Mouse (Mus musculus) embryonic facial prominence, embryonic 15.5 days (tissue): ENCODE data around the gene Rasd1. TPM values are rescaled to one million over a fixed set of nuclear protein-coding genes. Genes with fewer than 3 reads are reported as not detected.

Experiments used
- ATAC-seq: fragments of 200-750 bp; cut with Nextera tagmentation; 2 replicates; pipeline ENCODE4 v1.8.0; 2017; ENCODE audit warnings: low read depth, moderate TSS enrichment; ENCODE audit not compliant: insufficient number of reproducible peaks, low FRiP score, low TSS enrichment
- H3K27ac ChIP-seq: fragments of 300-500 bp; sonication (generic); replicated peaks from 2 replicates; pipeline ENCODE4 v1.5.1; 2015; ENCODE audit warnings: mild to moderate bottlenecking, inconsistent platforms
- H3K27me3 ChIP-seq: fragments of 300-500 bp; sonication (generic); 2 replicates; pipeline ENCODE4 v1.6.1; 2015; ENCODE audit warnings: inconsistent platforms
- H3K36me3 ChIP-seq: fragments of 300-500 bp; sonication (generic); 2 replicates; pipeline ENCODE4 v1.6.1; 2015; ENCODE audit warnings: mild to moderate bottlenecking, inconsistent platforms
- H3K4me1 ChIP-seq: fragments of 300-500 bp; sonication (generic); 2 replicates; pipeline ENCODE4 v1.6.1; 2015; ENCODE audit warnings: inconsistent platforms
- H3K4me2 ChIP-seq: fragments of 300-500 bp; sonication (generic); replicated peaks from 2 replicates; pipeline ENCODE4 v1.6.1; 2015; ENCODE audit warnings: mild to moderate bottlenecking, inconsistent platforms
- H3K4me3 ChIP-seq: fragments of 300-500 bp; sonication (generic); replicated peaks from 2 replicates; pipeline ENCODE4 v1.5.1; 2015; ENCODE audit warnings: mild to moderate bottlenecking, inconsistent platforms
- H3K9ac ChIP-seq: fragments of 300-500 bp; sonication (generic); 2 replicates; pipeline ENCODE4 v1.6.1; 2015; ENCODE audit warnings: inconsistent platforms
- H3K9me3 ChIP-seq: fragments of 300-500 bp; sonication (generic); replicated peaks from 2 replicates; pipeline ENCODE4 v1.6.1; 2016; ENCODE audit warnings: inconsistent platforms
- WGBS: fragments of 180-500 bp; shearing (Covaris S2); methylation state at CpG from one replicate; pipeline ENCODE4 v1.1.7; 2015; 5-methylcytosine and 5-hydroxymethylcytosine counted together
- polyA plus RNA-seq: library from polyadenylated mRNA; unstranded; fragments of >200 nt; fragmentation: Nextera tagmentation; extraction: Ambion mirVana; gene quantifications from 2 replicates; pipeline ENCODE4 v1.2.1, GENCODE M21; 2015

Rasd1 gene
- polyA plus RNA-seq, result 3.1 and 3.4 TPM in 2 replicates

DNA sequence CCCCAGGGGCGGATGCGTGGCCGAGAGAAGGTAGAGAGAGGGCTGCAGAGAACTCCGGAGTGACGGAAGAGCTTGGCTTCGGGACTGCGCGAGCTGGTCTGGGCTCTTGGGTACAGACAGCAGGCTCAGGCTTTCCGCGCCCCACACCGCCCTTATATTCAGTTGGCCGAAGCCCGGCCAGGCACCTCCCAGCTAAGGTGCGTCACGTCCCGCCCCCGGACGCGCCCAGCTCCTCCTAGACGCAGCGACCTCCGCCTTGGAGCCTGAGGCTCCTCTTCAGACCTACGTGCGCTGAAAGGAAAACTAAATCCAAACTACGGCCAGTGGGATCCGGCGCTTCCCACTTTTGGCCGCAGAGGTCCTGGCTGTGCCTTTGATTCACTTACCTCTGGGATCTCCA, at the start of gene Rasd1:
Rasd1 (minus strand) TSS at position 127 of the 400 bp plus-strand sequence.
- Histone ChIP-seq H3K4me2 (peak within 1 kb of the TSS; percentile 97), H3K4me1 (peaks cover 43% of the 10 kb centered on the region), H3K4me3 (peak within 1 kb of the TSS; percentile 51), H3K9me3 (no peaks in the 10 kb centered on the region), H3K36me3 (peaks cover 17% of the 10 kb centered on the region), H3K9ac (peak within 1 kb of the TSS; percentile 35), H3K27me3 (peaks cover 28% of the 10 kb centered on the region), H3K27ac (peak within 1 kb of the TSS; percentile 68; the same call in 1 of the 2 replicates)
- WGBS, result 0% methylated on average over 28 of the region's 28 CpGs
- peak; percentile 86 for ATAC-seq

DNA sequence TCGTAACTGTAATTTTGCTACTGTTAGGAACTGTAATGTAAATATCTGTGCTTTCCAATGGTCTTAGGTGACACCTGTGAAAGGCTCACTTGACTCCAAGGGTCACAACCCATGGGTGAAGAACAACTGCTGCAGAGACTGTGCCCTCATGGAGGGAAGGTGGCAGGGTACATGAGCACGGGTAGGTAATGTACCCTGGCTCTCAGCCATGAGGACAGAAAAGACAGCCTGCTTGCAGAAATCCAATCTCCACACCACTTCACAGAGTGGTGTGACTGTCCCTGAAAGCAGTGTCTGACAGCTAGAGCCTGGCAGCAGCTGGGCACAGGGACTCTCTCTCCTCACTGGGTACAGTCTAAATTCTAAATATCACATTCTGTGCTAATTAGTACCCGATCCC, 46.8 kb upstream of the Rasd1 start:
- no peak overlapping the region for H3K27ac ChIP-seq
- H3K4me3 ChIP-seq, result no peak overlapping the region
- H3K4me1 ChIP-seq, result no peaks in the 10 kb centered on the region
- WGBS, result 78% methylated on average over 3 of the region's 3 CpGs
- no peak overlapping the region for H3K9ac ChIP-seq
- H3K9me3 ChIP-seq, result no peaks in the 10 kb centered on the region
- H3K4me2 ChIP-seq, result no peak overlapping the region
- no peaks in the 10 kb centered on the region for H3K27me3 ChIP-seq
- no peaks in the 10 kb centered on the region for H3K36me3 ChIP-seq
- ATAC-seq, result no peak

DNA sequence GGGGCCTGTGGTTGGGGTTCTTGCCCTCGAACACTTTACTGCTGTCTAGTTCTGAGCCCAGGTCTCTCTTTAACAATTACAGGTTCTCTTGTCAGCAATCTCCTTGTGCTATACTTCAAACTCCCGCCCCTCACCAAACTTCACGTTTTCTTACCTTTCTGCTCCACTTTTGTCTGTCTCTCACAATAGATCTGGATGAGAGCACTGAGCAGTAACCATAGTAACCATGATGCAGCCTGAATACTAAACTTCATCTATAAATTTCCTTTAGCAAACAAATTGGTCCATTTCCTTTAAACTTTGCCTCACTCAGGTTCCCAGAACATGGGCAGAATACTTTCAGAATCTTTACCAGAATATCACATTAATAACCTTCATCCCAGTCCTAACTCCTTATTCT, 44.7 kb upstream of the Rasd1 start:
- H3K36me3 ChIP-seq, result no peaks in the 10 kb centered on the region
- no peak overlapping the region for H3K9ac ChIP-seq
- H3K27ac ChIP-seq, result no peak overlapping the region
- H3K4me1 ChIP-seq, result no peaks in the 10 kb centered on the region
- ATAC-seq, result no peak
- H3K9me3 ChIP-seq, result no peaks in the 10 kb centered on the region
- WGBS, result 66% methylated on average over 3 of the region's 3 CpGs
- H3K4me2 ChIP-seq, result no peak overlapping the region
- no peaks in the 10 kb centered on the region for H3K27me3 ChIP-seq
- H3K4me3 ChIP-seq, result no peak overlapping the region

DNA sequence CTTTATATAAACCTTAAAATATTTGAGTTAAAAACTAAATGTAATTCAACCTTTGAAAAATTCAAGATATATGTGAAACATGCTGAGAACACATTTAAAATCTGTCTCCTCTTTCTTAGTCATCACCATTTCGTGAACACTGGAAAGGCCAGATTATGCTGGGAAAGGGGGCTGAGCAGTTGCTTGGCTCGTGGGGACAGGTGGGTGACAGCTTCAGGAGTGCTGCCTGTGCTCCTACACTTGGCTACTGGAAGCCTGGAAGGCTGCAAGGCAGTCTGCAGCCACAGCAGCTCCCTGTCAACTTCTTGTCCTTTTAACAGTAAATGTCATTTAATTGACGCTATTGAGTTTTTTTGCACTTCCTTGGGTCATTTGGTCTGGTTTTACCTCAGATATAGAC, 41.1 kb upstream of the Rasd1 start:
- no peaks in the 10 kb centered on the region for H3K36me3 ChIP-seq
- H3K9me3 ChIP-seq, result no peaks in the 10 kb centered on the region
- no peak for ATAC-seq
- H3K4me1 ChIP-seq, result no peaks in the 10 kb centered on the region
- no peaks in the 10 kb centered on the region for H3K27me3 ChIP-seq
- no peak overlapping the region for H3K4me2 ChIP-seq
- WGBS, result 69% methylated on average over 3 of the region's 3 CpGs
- no peak overlapping the region for H3K4me3 ChIP-seq
- H3K9ac ChIP-seq, result no peak overlapping the region
- no peak overlapping the region for H3K27ac ChIP-seq

DNA sequence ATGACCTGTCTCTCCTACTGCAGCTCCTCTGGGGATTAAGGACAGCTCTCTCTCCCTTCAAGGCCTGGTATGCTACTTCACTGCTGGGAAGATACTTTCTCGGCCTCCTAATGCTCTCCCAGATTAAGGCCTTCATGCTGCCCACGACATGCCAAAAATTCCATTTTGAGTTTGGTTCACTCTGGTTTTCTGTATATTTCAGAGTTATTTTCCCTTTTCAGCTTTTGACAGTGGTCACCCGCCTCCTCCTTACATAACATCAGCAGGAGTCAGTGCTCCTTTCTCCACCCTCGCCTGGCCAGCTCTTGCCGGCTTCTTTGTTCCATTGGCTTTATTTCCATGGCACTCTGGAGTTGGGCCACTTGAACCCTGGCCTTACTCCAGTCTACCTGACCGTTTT, 40.0 kb upstream of the Rasd1 start:
- Histone ChIP-seq H3K27me3 (no peaks in the 10 kb centered on the region), H3K9me3 (no peaks in the 10 kb centered on the region), H3K4me3 (no peak overlapping the region), H3K4me2 (no peak overlapping the region), H3K27ac (no peak overlapping the region), H3K4me1 (no peaks in the 10 kb centered on the region), H3K9ac (no peak overlapping the region), H3K36me3 (no peaks in the 10 kb centered on the region)
- WGBS, result 79% methylated on average over 6 of the region's 6 CpGs
- no peak for ATAC-seq

DNA sequence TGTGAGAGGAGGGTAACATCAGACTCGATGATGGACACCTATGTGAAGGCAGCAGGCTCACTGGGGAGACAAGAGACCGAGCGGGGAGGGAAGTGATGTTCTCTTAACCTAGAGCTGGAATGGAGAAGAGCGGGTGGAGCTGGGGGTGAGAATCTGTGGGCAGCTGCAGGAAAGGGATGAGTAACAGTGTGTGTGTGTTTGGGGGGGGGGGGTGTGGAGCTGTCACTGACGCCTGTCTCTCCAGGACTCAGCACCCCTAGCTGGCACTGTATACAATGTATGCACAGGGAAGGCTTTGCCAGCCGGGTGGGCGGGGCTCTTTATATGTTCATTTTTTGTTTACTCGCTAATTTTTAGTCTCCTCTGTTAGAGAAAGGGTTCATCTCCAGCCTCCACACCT, 39.1 kb upstream of the Rasd1 start:
- Histone ChIP-seq H3K9ac (no peak overlapping the region), H3K27ac (no peak overlapping the region), H3K4me1 (no peaks in the 10 kb centered on the region), H3K36me3 (no peaks in the 10 kb centered on the region), H3K4me2 (no peak overlapping the region), H3K9me3 (no peaks in the 10 kb centered on the region), H3K27me3 (no peaks in the 10 kb centered on the region), H3K4me3 (no peak overlapping the region)
- 81% methylated on average over 8 of the region's 8 CpGs for WGBS
- no peak for ATAC-seq

DNA sequence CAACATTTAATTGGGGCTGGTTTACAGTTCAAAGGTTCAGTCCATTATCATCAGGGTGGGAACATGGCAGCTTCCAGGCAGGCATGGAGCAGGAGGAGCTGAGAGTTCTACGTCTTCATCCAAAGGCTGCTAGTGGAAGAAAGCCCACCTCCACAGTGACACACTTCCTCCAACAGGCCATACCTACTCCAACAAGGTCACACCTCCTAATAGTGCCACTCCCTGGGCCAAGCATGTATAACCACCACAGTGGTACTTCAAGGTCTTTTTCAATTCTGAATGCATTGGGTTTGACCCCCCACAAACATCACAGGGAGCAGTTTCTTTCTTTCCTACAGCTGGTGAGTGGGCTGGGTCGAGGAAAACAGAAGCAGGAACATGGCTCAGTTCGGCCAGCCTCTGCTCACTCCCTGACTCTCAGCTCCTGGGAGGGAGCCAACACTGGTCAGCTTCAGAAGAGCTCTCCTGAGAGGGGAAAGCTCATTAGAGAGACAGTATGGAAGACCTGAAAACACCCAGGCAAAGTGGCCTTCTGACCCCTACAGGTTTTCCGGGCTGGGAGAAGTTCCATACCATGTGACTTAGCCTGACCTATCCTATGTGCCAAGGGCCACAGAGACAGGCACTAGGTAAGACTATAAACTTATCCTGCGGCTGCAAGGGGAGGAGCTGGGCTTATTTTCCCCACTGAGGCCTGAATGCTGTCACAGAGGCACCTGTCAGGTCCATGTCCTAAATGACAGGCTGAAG, 36.7 kb upstream of the Rasd1 start:
- no peaks in the 10 kb centered on the region for H3K9me3 ChIP-seq
- H3K4me2 ChIP-seq, result no peak overlapping the region
- ATAC-seq, result no peak
- H3K36me3 ChIP-seq, result no peaks in the 10 kb centered on the region
- no peaks in the 10 kb centered on the region for H3K4me1 ChIP-seq
- no peak overlapping the region for H3K27ac ChIP-seq
- WGBS, result 71% methylated on average over 5 of the region's 5 CpGs
- H3K4me3 ChIP-seq, result no peak overlapping the region
- no peaks in the 10 kb centered on the region for H3K27me3 ChIP-seq
- H3K9ac ChIP-seq, result no peak overlapping the region

DNA sequence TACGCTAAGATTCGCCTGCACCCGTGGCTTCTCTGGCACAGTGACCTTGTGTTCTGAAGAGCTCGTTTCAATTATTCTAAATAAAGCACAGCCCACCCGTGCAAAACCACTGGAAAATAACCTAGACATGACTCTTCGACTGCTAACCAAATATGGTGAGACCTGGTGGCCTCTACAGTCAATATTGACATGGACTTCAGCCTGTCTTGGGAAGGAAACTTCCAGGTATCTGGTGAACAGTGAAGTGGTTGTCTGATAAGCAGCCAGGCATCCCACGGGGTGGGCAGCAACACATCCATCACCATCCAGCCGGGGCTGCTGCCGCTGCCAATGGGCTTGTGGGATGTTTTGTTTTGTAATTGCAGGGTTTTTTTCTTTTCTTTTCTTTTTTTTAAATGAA, 29.6 kb upstream of the Rasd1 start:
- 67% methylated on average over 9 of the region's 9 CpGs for WGBS
- Histone ChIP-seq H3K36me3 (no peaks in the 10 kb centered on the region), H3K4me3 (no peak overlapping the region), H3K9ac (no peak overlapping the region), H3K4me1 (peaks cover 8% of the 10 kb centered on the region; the same call in 1 of the 2 replicates), H3K9me3 (no peaks in the 10 kb centered on the region), H3K27ac (no peak overlapping the region), H3K4me2 (no peak overlapping the region), H3K27me3 (no peaks in the 10 kb centered on the region)
- no peak for ATAC-seq

DNA sequence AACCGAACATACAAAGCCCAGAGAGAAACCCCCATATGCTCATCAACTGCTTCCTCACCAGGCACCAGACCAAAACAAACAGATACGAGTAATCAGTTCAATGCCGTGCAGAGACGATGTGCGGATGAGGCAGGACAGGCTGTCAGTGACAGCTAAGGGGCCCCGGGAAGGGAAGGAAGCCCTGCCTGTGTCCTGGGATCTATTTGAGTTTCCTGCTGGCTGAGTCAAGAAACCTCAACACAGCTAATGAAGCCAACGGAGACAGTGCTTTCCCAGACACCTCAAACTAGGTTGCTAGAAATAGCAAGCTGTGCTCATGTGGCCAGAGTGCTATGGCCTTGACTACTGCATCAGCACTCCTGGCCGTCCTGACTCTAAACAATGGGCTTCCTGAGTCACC, 26.6 kb upstream of the Rasd1 start:
- no peaks in the 10 kb centered on the region for H3K9me3 ChIP-seq
- WGBS, result 58% methylated on average over 8 of the region's 8 CpGs
- ATAC-seq, result no peak

DNA sequence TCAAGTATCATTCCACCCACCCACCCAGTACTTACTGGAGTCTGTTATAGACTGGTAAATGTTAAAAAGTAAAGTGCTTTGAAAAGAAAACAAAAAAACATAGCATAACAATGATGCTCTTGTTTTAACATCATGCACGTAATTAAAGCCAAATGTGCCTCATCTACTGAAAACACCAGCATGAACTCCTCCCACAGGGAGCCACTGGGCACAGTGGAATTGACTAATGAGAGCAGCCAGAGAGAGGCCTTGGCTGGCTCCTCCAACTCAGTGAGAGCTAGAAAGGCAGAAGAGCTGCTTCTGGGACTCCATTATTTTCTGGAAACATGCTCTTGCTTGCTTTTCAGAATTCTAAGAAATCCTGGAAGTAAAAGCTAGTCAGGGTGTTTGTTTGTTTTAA, 24.7 kb upstream of the Rasd1 start:
- Histone ChIP-seq H3K9ac (no peak overlapping the region), H3K9me3 (no peaks in the 10 kb centered on the region), H3K27me3 (no peaks in the 10 kb centered on the region), H3K4me3 (no peak overlapping the region), H3K36me3 (no peaks in the 10 kb centered on the region), H3K27ac (no peak overlapping the region), H3K4me1 (peaks cover 10% of the 10 kb centered on the region; the same call in 1 of the 2 replicates), H3K4me2 (no peak overlapping the region)
- WGBS, result 56% methylated on average over 1 of the region's 1 CpGs
- ATAC-seq, result no peak

More for the DNA sequence above, 26.6 kb upstream of the Rasd1 start:
- peaks cover 10% of the 10 kb centered on the region; the same call in 1 of the 2 replicates for H3K4me1 ChIP-seq
- H3K36me3 ChIP-seq, result no peaks in the 10 kb centered on the region
- no peak overlapping the region for H3K4me3 ChIP-seq
- H3K9ac ChIP-seq, result no peak overlapping the region
- no peak overlapping the region for H3K27ac ChIP-seq
- H3K4me2 ChIP-seq, result no peak overlapping the region
- no peaks in the 10 kb centered on the region for H3K27me3 ChIP-seq

DNA sequence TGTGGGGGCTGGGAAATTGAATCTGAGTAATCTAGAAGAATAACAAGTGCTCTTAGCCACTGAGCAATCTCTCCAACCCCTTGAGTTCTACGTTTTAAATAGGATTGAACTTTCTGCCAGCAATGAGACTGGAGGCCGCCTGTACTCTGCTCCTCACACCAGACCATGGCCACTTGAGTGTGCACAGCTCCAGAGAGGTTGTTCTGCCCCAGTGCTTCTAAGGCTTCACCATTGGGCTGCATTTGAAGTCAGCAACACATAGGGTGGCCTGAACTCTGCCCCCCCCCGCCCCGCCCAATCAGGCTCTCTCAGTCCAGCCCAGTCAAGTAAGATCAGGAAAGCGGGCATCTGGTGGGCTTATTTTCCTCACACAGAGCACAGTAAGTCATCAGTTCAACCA, 13.1 kb upstream of the Rasd1 start:
- no peaks in the 10 kb centered on the region for H3K36me3 ChIP-seq
- H3K4me1 ChIP-seq, result peaks cover 4% of the 10 kb centered on the region; the same call in 1 of the 2 replicates
- ATAC-seq, result no peak
- no peak overlapping the region for H3K4me2 ChIP-seq
- H3K9me3 ChIP-seq, result no peaks in the 10 kb centered on the region
- WGBS, result 79% methylated on average over 5 of the region's 5 CpGs
- H3K27ac ChIP-seq, result no peak overlapping the region
- no peak overlapping the region for H3K9ac ChIP-seq
- no peak overlapping the region for H3K4me3 ChIP-seq
- H3K27me3 ChIP-seq, result no peaks in the 10 kb centered on the region

DNA sequence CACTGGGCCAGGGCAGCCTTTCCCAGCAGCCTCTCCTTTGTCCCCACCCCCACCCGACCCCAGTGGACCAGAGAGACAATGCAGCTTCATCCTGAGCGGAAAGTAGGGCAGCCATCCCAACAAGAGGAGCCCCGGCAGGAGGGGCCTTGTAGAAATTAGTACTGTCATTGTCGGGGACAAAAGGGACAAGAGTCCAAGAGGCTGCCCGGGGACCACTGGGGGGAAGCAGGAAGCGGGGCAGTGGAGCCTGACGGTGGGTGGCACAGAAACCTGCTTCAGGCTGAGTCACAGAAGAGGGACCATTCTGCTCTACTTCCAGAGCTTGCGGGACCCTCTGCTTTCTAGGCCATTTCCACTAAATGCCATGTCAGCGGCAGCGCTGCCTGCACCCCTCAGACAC, 10.5 kb upstream of the Rasd1 start:
- no peaks in the 10 kb centered on the region for H3K36me3 ChIP-seq
- no peaks in the 10 kb centered on the region for H3K27me3 ChIP-seq
- H3K4me3 ChIP-seq, result no peak overlapping the region
- no peak overlapping the region for H3K4me2 ChIP-seq
- no peaks in the 10 kb centered on the region for H3K9me3 ChIP-seq
- H3K9ac ChIP-seq, result no peak overlapping the region
- WGBS, result 42% methylated on average over 10 of the region's 10 CpGs
- H3K4me1 ChIP-seq, result 0 out of 2 replicates have a peak, but pooled peaks cover 3% of the 10 kb centered on the region
- no peak for ATAC-seq
- no peak overlapping the region for H3K27ac ChIP-seq
